Mouse (Mus musculus): ENCODE results near the gene Cacnb3. TPM values are rescaled to one million over a fixed set of nuclear protein-coding genes. Genes with fewer than 3 reads are reported as not detected.
A peak's percentile ranks its signal among the peaks of the same experiment; 100 is the strongest.
"Not testable (repeated sequence)": the region's sequence is repeated elsewhere in the genome, so short reads cannot be mapped to it uniquely, and the experiment has no call there.

The Cacnb3 gene
- 77.1 and 80.4 TPM in 2 replicates for polyA plus RNA-seq (2016; fragmentation: Nextera tagmentation; extraction: Ambion mirVana)

DNA sequence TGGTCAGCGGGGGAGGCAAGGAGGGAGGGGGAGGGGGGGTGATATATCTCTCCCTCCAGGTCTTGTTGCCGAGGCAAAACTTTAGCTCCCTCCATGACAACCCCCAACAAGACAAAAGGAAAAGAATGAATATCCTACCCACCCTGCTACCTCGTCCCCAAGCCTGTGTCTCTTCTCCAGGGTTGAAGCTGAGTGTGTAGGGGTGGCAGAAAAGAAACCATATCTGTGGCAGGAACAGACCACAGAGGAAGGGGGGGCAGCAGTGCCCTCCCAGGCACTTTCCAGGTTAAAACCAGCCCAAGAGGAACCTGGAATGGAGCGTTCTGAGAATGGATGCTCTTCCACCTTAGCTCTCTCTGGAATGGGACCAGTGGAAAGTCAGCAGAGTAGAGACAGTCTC is at the start of gene Cacnb3:
Gene Cacnb3 (plus strand): TSS at position 301 of the 400 bp plus-strand sequence.
- H3K9ac ChIP-seq = peak within 1 kb of the TSS; percentile 94

DNA sequence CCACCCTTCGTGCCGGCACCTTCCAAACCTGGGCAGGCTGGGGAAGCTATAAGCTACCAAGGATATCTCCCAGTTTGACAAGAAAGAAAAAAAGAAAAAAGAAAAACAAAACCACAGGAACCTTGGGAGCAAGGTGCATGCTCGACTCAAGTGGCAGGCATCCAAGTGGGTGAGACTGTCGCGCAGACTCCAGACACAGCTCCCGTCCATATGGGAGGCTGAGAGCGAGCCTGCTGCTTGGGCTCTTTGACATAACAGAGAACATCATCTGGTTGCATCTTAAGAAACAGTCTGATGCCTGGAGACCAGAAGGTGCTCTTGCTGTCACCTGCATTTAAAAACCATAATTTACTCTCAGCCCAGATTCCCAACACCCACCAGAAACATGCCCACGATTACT is 48.2 kb upstream of the Cacnb3 start:
- 86% methylated on average over 8 of the region's 8 CpGs for WGBS

More for the DNA sequence above, at the start of gene Cacnb3:
- WGBS = 28% methylated on average over 4 of the region's 4 CpGs
- no peak for ATAC-seq (ENCODE audit: low FRiP score)
- Histone ChIP-seq H3K36me3 (replicated peaks) (no peaks in the 10 kb centered on the region), H3K27me3 (peaks cover 72% of the 10 kb centered on the region), H3K4me2 (peak within 1 kb of the TSS; percentile 90), H3K27ac (peak within 1 kb of the TSS; percentile 73; the same call in 1 of the 2 replicates), H3K9me3 (no peaks in the 10 kb centered on the region), H3K4me1 (peaks cover 65% of the 10 kb centered on the region), H3K4me3 (replicated peaks) (peak within 1 kb of the TSS; percentile 80)

DNA sequence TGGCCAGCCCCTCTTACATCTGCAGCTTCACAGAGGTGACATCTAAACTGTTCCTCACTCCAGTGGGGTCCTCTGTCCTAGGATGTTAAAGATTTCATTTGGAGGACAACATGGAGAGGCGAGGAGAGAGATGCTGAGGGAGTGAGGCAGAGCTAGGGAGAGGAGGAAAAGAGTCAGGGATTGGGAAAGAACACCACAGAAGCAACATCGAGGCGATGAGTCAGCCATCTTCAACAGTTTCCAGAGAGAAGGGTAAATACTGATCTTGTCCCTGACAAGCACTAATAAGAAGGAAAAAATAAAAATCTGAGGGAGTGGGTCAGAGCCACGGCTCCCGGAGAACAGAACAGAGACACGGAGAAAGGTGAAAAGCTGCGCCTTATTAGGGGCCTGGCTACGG is 47.6 kb upstream of the Cacnb3 start:
- H3K4me2 ChIP-seq = no peak overlapping the region
- H3K36me3 ChIP-seq (replicated peaks) = no peaks in the 10 kb centered on the region
- no peaks in the 10 kb centered on the region for H3K27me3 ChIP-seq
- ATAC-seq (ENCODE audit: low FRiP score) = no peak
- no peak overlapping the region for H3K4me3 ChIP-seq (replicated peaks)
- WGBS = 83% methylated on average over 8 of the region's 8 CpGs
- no peak overlapping the region for H3K27ac ChIP-seq
- H3K9me3 ChIP-seq = no peaks in the 10 kb centered on the region
- H3K9ac ChIP-seq = no peak overlapping the region
- H3K4me1 ChIP-seq = 0 out of 2 replicates have a peak, but pooled peaks cover 3% of the 10 kb centered on the region

More for the DNA sequence above, 48.2 kb upstream of the Cacnb3 start:
- H3K4me3 ChIP-seq (replicated peaks) = no peak overlapping the region
- H3K27me3 ChIP-seq = no peaks in the 10 kb centered on the region
- H3K36me3 ChIP-seq (replicated peaks) = no peaks in the 10 kb centered on the region
- no peak for ATAC-seq (ENCODE audit: low FRiP score)
- H3K27ac ChIP-seq = no peak overlapping the region
- no peak overlapping the region for H3K9ac ChIP-seq
- H3K4me2 ChIP-seq = no peak overlapping the region
- no peaks in the 10 kb centered on the region for H3K9me3 ChIP-seq
- H3K4me1 ChIP-seq = 0 out of 2 replicates have a peak, but pooled peaks cover 3% of the 10 kb centered on the region

DNA sequence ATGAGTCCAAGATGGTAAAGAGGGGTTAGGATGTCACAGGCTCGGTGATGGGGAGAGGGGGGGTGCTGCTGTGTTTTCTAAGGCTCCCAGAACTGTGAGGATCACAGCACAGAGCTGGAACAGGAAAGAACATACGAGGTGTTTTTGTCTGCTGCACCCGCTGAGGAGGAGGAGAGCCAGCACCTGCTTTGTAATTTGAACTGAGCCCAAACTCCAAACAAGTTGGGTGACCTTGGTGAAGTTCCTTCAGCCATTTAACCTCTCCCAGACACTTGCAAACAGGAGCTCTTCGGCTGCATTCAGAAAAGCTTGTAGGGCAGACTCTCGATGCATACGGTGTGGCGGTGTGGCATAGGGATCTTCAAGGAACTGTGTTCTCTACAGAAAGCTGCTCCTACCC is 45.2 kb upstream of the Cacnb3 start:
- Histone ChIP-seq H3K36me3 (replicated peaks) (peaks cover 18% of the 10 kb centered on the region), H3K27ac (no peak overlapping the region), H3K4me1 (0 out of 2 replicates have a peak, but pooled peaks cover 3% of the 10 kb centered on the region), H3K4me2 (no peak overlapping the region), H3K4me3 (replicated peaks) (no peak overlapping the region), H3K9ac (no peak overlapping the region), H3K27me3 (no peaks in the 10 kb centered on the region), H3K9me3 (no peaks in the 10 kb centered on the region)
- ATAC-seq (ENCODE audit: low FRiP score) = no peak
- 43% methylated on average over 7 of the region's 7 CpGs for WGBS

DNA sequence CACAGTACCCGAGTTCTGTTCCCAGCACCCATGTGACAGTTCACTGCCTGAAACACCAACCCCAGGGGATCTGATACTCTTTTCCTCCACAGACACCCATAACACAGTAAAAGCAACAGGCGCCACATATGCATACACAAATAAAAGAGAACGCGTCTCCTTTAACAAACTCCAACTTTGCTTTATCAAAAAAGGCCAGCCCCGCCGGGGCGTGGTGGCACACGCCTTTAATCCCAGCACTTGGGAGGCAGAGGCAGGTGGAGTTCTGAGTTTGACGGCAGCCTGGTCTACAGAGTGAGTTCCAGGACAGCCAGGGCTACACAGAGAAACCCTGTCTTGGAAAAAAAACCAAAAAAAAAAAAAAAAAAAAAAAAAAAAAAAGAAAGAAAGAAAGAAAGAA is 44.5 kb upstream of the Cacnb3 start:
- 87% methylated on average over 9 of the region's 9 CpGs for WGBS

DNA sequence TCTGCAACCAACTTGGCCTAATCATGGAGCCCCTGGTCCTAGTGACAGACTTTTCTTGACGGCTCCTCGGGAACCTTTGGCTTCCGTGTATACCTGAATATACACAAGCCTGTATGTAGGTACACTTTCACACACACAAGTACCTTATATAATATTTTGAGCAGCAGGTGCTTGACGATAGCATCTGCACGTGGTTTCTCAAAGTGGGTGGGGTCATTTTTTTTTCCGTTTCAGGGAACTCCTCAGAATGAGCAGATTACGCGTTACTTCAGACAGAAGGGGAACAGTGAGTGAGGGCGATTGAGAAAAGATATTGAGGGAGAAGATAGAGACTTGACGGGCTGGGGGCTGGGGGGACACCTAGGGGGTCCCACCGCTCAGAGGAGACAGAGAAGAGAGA is 42.9 kb upstream of the Cacnb3 start:
- Histone ChIP-seq H3K4me1 (0 out of 2 replicates have a peak, but pooled peaks cover 3% of the 10 kb centered on the region), H3K27ac (no peak overlapping the region), H3K27me3 (no peaks in the 10 kb centered on the region), H3K4me2 (no peak overlapping the region), H3K9me3 (no peaks in the 10 kb centered on the region), H3K36me3 (replicated peaks) (peaks cover 40% of the 10 kb centered on the region), H3K9ac (no peak overlapping the region), H3K4me3 (replicated peaks) (no peak overlapping the region)
- 93% methylated on average over 11 of the region's 11 CpGs for WGBS
- no peak for ATAC-seq (ENCODE audit: low FRiP score)

More for the DNA sequence above, 44.5 kb upstream of the Cacnb3 start:
- ATAC-seq (ENCODE audit: low FRiP score); H3K4me1 ChIP-seq; H3K27ac ChIP-seq; H3K27me3 ChIP-seq; H3K4me2 ChIP-seq; H3K9me3 ChIP-seq; H3K9ac ChIP-seq; H3K4me3 ChIP-seq (replicated peaks): not testable (repeated sequence)
- H3K36me3 ChIP-seq (replicated peaks) = peaks cover 25% of the 10 kb centered on the region

DNA sequence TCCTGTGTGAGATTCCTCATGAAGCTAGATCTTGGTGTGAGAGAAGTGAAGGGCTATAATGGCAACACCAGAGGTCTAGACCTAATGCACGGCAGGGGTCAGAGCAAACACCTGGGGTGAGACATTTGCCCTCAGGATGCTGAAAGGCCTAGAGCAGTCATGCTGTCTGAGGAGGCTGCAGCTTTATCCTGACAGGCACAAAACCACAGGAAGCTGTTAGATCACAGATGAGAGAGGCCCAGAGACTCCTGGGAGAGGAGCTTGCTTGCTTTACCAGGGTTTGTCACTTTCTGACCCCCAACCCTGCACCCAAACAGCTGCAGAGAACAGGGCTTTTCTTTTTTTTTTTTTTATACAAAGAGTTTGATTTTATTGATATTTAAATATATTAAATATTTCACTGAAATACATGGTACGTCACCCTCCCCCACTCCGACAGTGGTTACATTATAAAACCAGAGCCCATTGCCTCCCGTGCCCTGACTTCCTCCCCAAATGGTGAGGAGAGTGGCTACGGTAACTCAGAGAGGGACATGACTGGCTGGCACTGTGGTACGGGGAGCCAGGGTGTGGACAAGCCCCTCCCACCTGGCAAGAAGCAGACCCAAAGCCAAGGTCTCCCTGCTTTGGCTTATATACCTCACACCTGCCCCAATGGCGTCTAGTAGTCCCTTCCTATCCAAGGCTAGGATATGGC is 40.9 kb upstream of the Cacnb3 start:
- 83% methylated on average over 7 of the region's 7 CpGs for WGBS
- peaks cover 61% of the 10 kb centered on the region for H3K36me3 ChIP-seq (replicated peaks)
- H3K9me3 ChIP-seq = no peaks in the 10 kb centered on the region
- no peak overlapping the region for H3K4me2 ChIP-seq
- no peak for ATAC-seq (ENCODE audit: low FRiP score)
- H3K4me1 ChIP-seq = 0 out of 2 replicates have a peak, but pooled peaks cover 1% of the 10 kb centered on the region
- no peak overlapping the region for H3K9ac ChIP-seq
- no peak overlapping the region for H3K4me3 ChIP-seq (replicated peaks)
- no peaks in the 10 kb centered on the region for H3K27me3 ChIP-seq
- H3K27ac ChIP-seq = no peak overlapping the region

DNA sequence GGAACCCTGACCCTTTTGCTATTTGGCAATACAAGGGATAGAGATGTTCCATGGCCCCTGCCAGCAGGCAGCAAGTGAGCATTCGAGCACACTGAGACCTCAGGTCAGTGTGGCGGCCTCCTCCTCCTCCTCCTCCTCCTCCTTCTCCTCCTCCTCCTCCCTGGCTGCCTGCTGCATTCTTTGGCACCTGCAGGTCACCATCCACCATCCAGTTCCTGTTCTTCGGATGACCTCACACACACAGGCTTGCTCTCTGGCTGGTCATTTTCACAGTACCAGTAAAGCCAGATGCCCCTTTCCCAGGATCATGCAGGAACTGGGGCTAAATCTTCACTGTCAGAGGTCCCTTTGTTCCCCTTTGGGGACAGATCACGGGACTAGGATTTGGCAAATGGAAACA is 39.2 kb upstream of the Cacnb3 start:
- WGBS = 74% methylated on average over 4 of the region's 4 CpGs
- peaks cover 77% of the 10 kb centered on the region for H3K36me3 ChIP-seq (replicated peaks)
- H3K4me3 ChIP-seq (replicated peaks) = no peak overlapping the region
- no peak for ATAC-seq (ENCODE audit: low FRiP score)
- H3K27me3 ChIP-seq = no peaks in the 10 kb centered on the region
- H3K27ac ChIP-seq = no peak overlapping the region
- H3K4me2 ChIP-seq = no peak overlapping the region
- H3K9me3 ChIP-seq = no peaks in the 10 kb centered on the region
- no peaks in the 10 kb centered on the region for H3K4me1 ChIP-seq
- H3K9ac ChIP-seq = no peak overlapping the region

DNA sequence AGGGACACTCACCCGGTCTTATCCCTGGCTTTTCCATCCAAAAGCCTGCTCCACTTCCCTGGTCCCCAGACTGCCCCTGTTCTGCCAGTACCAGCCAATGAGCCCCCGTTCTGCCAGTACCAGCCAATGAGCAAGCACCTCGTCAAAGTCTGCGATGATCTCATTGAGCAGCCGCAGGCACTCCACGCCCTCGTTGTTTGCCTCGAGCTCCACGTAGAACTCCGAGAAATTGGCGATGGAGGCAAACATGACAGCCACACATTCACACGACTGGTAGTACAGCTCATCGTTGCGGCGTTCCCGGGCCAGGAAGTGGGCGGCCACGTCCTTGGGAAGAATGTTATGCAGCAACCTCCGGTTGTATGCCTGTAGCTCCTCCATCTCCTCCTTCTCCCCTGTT is 36.4 kb upstream of the Cacnb3 start:
- no peaks in the 10 kb centered on the region for H3K27me3 ChIP-seq
- WGBS = 85% methylated on average over 19 of the region's 19 CpGs
- no peak for ATAC-seq (ENCODE audit: low FRiP score)
- no peak overlapping the region for H3K9ac ChIP-seq
- peaks cover 95% of the 10 kb centered on the region for H3K36me3 ChIP-seq (replicated peaks)
- H3K4me3 ChIP-seq (replicated peaks) = no peak overlapping the region
- H3K27ac ChIP-seq = no peak overlapping the region
- no peaks in the 10 kb centered on the region for H3K4me1 ChIP-seq
- no peaks in the 10 kb centered on the region for H3K9me3 ChIP-seq
- H3K4me2 ChIP-seq = no peak overlapping the region

DNA sequence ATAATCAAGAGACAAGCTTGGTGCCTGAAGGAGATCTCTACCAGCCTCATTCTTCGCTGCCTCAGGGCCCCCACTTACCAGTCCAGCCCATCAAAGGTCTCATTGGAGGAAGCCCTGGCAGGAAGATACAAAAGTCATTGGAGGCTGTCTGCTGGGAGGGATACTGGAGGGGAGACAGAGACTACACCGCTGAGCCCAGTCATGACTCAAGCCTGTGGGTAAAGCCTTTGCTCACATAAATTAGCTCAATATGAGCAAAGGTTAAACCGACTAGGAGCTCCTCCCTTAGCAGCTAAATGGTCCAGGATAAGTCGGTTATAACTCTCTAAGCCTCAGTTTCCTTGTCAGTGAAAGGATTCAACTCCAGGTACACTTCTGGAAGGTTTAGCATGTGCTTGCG is 35.6 kb upstream of the Cacnb3 start:
- Histone ChIP-seq H3K27ac (no peak overlapping the region), H3K36me3 (replicated peaks) (peaks cover 97% of the 10 kb centered on the region), H3K4me2 (no peak overlapping the region), H3K27me3 (no peaks in the 10 kb centered on the region), H3K4me1 (no peaks in the 10 kb centered on the region), H3K9ac (no peak overlapping the region), H3K9me3 (no peaks in the 10 kb centered on the region), H3K4me3 (replicated peaks) (no peak overlapping the region)
- 93% methylated on average over 5 of the region's 5 CpGs for WGBS
- no peak for ATAC-seq (ENCODE audit: low FRiP score)

DNA sequence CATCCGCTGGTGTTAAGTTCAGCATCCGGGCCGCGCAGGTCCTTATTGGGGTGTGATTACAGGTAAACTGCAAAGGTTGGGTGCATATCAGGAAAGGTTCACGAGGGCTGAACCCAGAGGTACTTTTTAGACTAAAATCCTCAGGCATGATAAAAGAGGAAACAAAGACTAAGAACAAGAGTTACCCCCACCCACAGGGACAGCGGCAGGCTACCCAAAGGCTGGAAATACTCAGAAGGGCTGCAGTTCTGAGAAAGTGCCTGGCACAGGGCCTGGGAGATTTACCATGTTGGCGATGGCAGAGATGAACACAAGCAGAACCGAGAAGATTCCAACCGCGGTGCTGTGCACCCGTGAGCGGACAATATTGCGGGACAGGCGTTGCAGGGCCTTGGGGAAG is 34.0 kb upstream of the Cacnb3 start:
- Histone ChIP-seq H3K4me1 (no peaks in the 10 kb centered on the region), H3K36me3 (replicated peaks) (peaks cover 95% of the 10 kb centered on the region), H3K4me2 (no peak overlapping the region), H3K27me3 (no peaks in the 10 kb centered on the region), H3K9ac (no peak overlapping the region), H3K9me3 (no peaks in the 10 kb centered on the region), H3K4me3 (replicated peaks) (no peak overlapping the region), H3K27ac (no peak overlapping the region)
- 93% methylated on average over 14 of the region's 14 CpGs for WGBS
- ATAC-seq (ENCODE audit: low FRiP score) = no peak

DNA sequence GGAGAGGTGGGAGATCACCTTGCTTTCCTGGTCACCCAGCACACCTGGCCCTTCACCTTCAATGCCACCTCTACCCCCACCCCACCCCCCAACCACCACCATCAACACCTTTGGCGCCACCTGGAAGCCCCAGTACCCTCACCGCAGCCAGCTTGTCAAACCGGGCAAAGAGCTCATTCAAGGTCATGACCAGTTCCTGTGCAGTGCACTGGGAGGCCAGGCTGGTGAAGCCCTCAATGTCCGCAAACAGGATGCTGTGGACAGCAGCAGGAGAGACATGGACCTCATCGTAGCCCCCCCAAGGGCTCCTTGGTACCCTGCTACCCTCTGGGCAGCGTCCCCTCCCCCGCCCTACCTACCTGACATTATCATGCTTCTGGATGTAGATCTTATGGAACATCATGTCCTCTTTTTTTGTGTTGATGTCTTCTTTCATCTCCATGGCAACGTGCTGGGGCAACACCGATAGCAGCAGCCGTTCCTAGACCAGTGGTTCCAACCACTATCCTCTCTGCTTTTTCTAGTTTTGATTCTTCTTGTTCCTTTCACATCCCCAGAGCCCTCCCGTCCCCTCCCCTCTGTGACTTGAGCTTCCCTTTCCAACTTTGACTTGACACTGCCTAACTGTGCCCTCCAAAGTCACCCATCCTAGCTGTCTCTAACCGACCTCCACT is 30.5 kb upstream of the Cacnb3 start:
- H3K4me1 ChIP-seq = peaks cover 13% of the 10 kb centered on the region
- H3K27me3 ChIP-seq = no peaks in the 10 kb centered on the region
- ATAC-seq (ENCODE audit: low FRiP score) = no peak
- H3K36me3 ChIP-seq (replicated peaks) = peaks cover 93% of the 10 kb centered on the region
- no peak overlapping the region for H3K4me2 ChIP-seq
- H3K27ac ChIP-seq = no peak overlapping the region
- no peak overlapping the region for H3K4me3 ChIP-seq (replicated peaks)
- WGBS = 88% methylated on average over 12 of the region's 12 CpGs
- H3K9me3 ChIP-seq = no peaks in the 10 kb centered on the region
- H3K9ac ChIP-seq = no peak overlapping the region

DNA sequence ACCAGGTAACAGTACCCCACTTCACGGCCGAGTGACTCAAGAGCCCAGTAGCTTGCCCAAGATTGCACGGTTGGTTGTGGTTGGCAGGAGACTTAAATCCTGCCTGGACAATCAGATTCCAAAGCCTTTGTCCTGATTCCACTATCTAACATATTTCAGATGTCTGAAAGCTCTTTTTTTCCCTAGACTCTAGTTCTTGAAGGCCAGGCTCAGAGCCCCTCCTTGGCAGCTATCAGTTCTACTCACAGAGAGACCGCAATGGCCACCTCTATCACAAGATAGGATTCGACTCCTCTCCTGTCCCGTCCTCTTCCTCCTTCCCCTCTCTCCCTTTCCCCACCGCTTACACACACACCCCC is 28.8 kb upstream of the Cacnb3 start:
- no peaks in the 10 kb centered on the region for H3K27me3 ChIP-seq
- H3K4me1 ChIP-seq = peaks cover 15% of the 10 kb centered on the region
- H3K4me3 ChIP-seq (replicated peaks) = no peak overlapping the region
- 88% methylated on average over 7 of the region's 7 CpGs for whole genome bisulfite sequencing
- no peak overlapping the region for H3K27ac ChIP-seq
- no peak for ATAC-seq (ENCODE audit: low FRiP score)
- peaks cover 78% of the 10 kb centered on the region for H3K36me3 ChIP-seq (replicated peaks)
- no peak overlapping the region for H3K9ac ChIP-seq
- no peaks in the 10 kb centered on the region for H3K9me3 ChIP-seq
- no peak overlapping the region for H3K4me2 ChIP-seq
